Mouse (Mus musculus) liver, embryonic 16.5 days (tissue): ENCODE results near the gene Stap2. TPM values are rescaled to one million over a fixed set of nuclear protein-coding genes. Genes with fewer than 3 reads are reported as not detected.

ENCODE experiments used
- ATAC-seq: fragments of 200-750 bp; cut with Nextera tagmentation; 2 replicates; pipeline ENCODE4 v1.8.0; 2017; ENCODE audit warnings: low read depth, mild to moderate bottlenecking, moderate number of reproducible peaks, moderate library complexity
- H3K27ac ChIP-seq: fragments of 300-500 bp; sonication (generic); 2 replicates; pipeline ENCODE4 v1.5.1; 2014; ENCODE audit warnings: mild to moderate bottlenecking, low read length
- H3K27me3 ChIP-seq: fragments of 300-500 bp; sonication (generic); 2 replicates; pipeline ENCODE4 v1.6.1; 2014; ENCODE audit warnings: low read depth, low read length, mixed read lengths; ENCODE audit not compliant: control insufficient read depth, insufficient read depth
- H3K36me3 ChIP-seq: fragments of 300-500 bp; sonication (generic); 2 replicates; pipeline ENCODE4 v1.6.1; 2014; ENCODE audit warnings: mild to moderate bottlenecking; ENCODE audit not compliant: control insufficient read depth, insufficient read depth
- H3K4me1 ChIP-seq: fragments of 300-500 bp; sonication (generic); 2 replicates; pipeline ENCODE4 v1.6.1; 2014; ENCODE audit warnings: low read depth, low read length, mixed read lengths; ENCODE audit not compliant: control insufficient read depth
- H3K4me2 ChIP-seq: fragments of 300-500 bp; sonication (generic); 2 replicates; pipeline ENCODE4 v1.6.1; 2014; ENCODE audit warnings: low read depth, low read length, mixed read lengths
- H3K4me3 ChIP-seq: fragments of 300-500 bp; sonication (generic); 2 replicates; pipeline ENCODE4 v1.5.1; 2014; ENCODE audit warnings: low read depth, mild to moderate bottlenecking, low read length
- H3K9ac ChIP-seq: fragments of 300-500 bp; sonication (generic); 2 replicates; pipeline ENCODE4 v1.6.1; 2014; ENCODE audit warnings: low read depth, low read length
- H3K9me3 ChIP-seq: fragments of 300-500 bp; sonication (generic); replicated peaks from 2 replicates; pipeline ENCODE4 v1.6.1; 2016; ENCODE audit warnings: low read length; ENCODE audit not compliant: control insufficient read depth
- WGBS: fragments of 180-500 bp; shearing (Covaris S2); extraction: QIAGEN DNeasy Blood & Tissue Kit; methylation state at CpG from one replicate; pipeline ENCODE4 v1.1.7; 2014; ENCODE audit not compliant: insufficient replicate concordance; 5-methylcytosine and 5-hydroxymethylcytosine counted together
- polyA plus RNA-seq: library from polyadenylated mRNA; unstranded; fragments of >200 nt; fragmentation: Nextera tagmentation; extraction: Ambion mirVana; gene quantifications from 2 replicates; pipeline ENCODE4 v1.2.1, GENCODE M21; 2015

The Stap2 gene
- polyA plus RNA-seq, 1 experiment from 2014 or later, result 4.5 TPM

DNA sequence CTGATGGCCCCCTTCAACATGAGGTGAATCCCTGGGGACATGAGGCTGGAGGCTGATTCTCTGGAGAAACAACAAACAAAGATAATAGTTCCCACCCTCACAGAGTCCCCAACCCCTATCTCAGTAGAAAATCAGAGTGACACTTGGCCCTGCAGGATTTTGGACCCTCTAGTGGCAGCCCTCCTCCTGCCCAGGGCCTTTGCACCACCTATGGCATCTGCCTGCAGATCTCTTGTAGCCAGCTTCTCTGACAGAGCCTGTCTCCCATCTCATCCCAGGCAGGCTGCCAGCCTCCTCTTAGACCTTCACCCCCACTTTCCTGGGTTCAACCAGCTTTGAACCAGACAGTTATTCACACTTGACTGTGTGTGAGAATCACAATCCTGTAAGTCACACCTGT, 44.6 kb downstream of the Stap2 start:
- no peak for ATAC-seq
- Histone ChIP-seq H3K4me3 (no peak overlapping the region), H3K9me3 (no peaks in the 10 kb centered on the region), H3K4me2 (no peak overlapping the region), H3K9ac (no peak overlapping the region), H3K27me3 (no peaks in the 10 kb centered on the region), H3K4me1 (peaks cover 29% of the 10 kb centered on the region), H3K27ac (no peak overlapping the region), H3K36me3 (no peaks in the 10 kb centered on the region; the same call in 1 of the 2 replicates)

DNA sequence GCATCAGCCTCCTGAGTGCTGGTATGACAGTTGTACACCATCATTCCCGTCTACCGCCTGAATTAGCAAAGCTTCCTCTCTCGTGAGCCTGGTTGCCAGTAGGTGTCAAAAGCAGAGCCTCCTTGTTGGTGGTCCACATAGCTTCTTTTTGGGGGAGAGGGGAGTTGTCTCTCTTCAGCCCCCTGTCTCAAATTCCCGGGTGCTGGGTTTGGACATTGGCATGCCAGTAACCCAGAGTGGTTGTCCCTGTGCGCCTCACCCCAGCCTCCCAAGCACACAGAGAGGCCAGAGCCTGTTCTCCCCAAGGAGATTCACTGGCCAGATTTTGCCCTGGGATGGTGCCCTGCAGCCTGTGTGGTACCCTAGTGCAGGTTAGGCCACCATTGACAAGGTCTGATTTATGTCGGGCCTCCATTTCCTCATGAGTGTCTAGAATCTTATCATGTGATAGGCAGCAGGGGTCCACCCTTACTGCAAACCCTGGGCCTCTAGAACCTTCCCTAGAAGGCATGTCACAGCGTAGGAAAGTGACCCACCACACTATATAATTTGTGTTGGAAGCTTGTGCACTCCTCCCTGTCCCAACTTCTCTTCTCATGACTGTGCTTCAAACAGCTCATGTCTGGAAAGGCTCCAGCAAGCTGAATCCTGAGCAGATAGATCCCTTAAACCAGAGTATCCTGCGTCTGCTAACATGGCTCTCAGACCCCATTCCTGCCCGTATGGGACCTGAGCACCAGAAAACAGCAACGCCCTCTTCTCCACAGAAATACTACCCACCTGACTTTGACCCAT, 45.2 kb downstream of the Stap2 start:
- peak overlapping the region; percentile 81 for H3K4me2 ChIP-seq
- peaks cover 30% of the 10 kb centered on the region for H3K4me1 ChIP-seq
- peak overlapping the region; percentile 62 for H3K9ac ChIP-seq
- WGBS, result 58% methylated on average over 10 of the region's 10 CpGs
- H3K4me3 ChIP-seq, result peak overlapping the region; percentile 74
- ATAC-seq, result no peak
- no peaks in the 10 kb centered on the region for H3K27me3 ChIP-seq
- no peaks in the 10 kb centered on the region for H3K9me3 ChIP-seq
- H3K36me3 ChIP-seq, result no peaks in the 10 kb centered on the region; the same call in 1 of the 2 replicates
- H3K27ac ChIP-seq, result peak overlapping the region; percentile 94; the same call in 1 of the 2 replicates

- H3K27me3 ChIP-seq, result no peaks in the 10 kb centered on the region
- peak within 1 kb of the TSS; percentile 94 for H3K27ac ChIP-seq
- H3K36me3 ChIP-seq, result no peaks in the 10 kb centered on the region
- peak within 1 kb of the TSS; percentile 74 for H3K4me3 ChIP-seq
- 0% methylated on average over 45 of the region's 46 CpGs for whole genome bisulfite sequencing
- peak; percentile 88 for ATAC-seq
- H3K9me3 ChIP-seq, result no peaks in the 10 kb centered on the region
- H3K4me1 ChIP-seq, result peaks cover 30% of the 10 kb centered on the region
- H3K4me2 ChIP-seq, result peak within 1 kb of the TSS; percentile 81
- H3K9ac ChIP-seq, result peak within 1 kb of the TSS; percentile 79
Observed at GRCm38 (mm10) chr17:55958918-55959728, 46.3 kb downstream of the Stap2 start, which contains the start of gene Yju2. TSS of gene Yju2 (plus strand) at chr17:55959099.

DNA sequence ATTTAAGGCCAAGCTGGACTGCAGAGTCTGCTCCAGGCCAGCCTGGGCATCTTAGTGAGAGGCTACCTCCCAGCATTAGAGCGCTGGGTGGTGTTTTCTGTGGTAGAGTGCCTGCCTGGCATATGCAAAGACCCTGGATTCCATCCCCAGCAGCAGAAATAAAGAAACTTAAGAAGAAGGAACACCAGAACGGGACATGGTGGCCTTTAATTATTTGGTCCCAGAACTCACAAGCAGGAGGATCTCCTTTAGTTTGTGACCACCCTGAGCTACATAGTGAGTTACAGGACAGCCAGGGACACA, 46.8 kb downstream of the Stap2 start:
- peak overlapping the region; percentile 74 for H3K4me3 ChIP-seq
- H3K9me3 ChIP-seq, result no peaks in the 10 kb centered on the region
- ATAC-seq, result no peak
- peak overlapping the region; percentile 81 for H3K4me2 ChIP-seq
- H3K4me1 ChIP-seq, result peaks cover 30% of the 10 kb centered on the region
- H3K36me3 ChIP-seq, result no peaks in the 10 kb centered on the region
- H3K27me3 ChIP-seq, result no peaks in the 10 kb centered on the region
- H3K9ac ChIP-seq, result peak overlapping the region; percentile 79
- 33% methylated on average over 2 of the region's 2 CpGs for whole genome bisulfite sequencing
- H3K27ac ChIP-seq, result peak overlapping the region; percentile 94

DNA sequence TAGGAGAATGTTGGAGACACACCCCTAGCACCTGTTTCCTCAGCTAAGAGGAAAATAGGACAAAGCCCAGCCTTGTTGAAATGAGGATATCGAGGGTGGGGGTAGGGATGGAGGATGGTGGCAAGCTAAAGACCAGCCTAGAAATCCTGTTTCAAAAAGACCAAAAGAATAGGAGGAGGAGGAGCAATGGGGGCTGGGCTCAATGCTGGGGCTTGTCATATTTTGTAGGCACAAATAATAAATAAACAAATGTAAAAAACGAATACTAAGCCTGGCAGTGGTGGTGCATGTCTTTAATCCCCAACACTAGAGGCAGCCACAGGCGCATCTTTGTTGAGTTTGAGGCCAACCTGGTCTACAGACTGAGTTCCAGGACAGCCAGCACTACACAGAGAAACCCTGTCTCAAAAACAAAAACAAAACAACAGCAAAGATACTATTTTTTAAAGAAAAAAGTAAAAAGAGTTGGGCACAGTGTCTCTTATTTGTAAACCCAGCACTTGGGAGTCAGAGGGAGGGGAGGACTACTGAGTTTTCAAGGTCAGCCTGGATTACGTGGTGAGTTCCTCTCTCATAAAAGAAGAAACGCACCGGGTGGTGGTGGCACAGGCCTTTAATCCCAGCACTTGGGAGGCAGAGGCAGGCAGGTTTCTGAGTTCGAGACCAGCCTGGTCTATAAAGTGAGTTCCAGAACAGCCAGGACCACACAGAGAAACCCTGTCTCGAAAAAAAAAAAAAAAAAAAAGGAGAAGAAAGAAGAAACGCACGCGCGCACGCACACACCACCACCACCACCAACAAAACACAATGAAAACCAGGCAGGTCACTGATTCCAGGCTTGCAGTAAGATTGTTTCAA, 47.4 kb downstream of the Stap2 start:
- Histone ChIP-seq H3K27ac (peak overlapping the region; percentile 94), H3K36me3 (no peaks in the 10 kb centered on the region), H3K27me3 (no peaks in the 10 kb centered on the region), H3K4me2 (peak overlapping the region; percentile 81), H3K9me3 (no peaks in the 10 kb centered on the region), H3K9ac (peak overlapping the region; percentile 79), H3K4me3 (peak overlapping the region; percentile 74), H3K4me1 (peaks cover 30% of the 10 kb centered on the region)
- 73% methylated on average over 13 of the region's 13 CpGs for WGBS
- no peak for ATAC-seq

- ATAC-seq, result no peak
- no peak overlapping the region for H3K9ac ChIP-seq
- no peaks in the 10 kb centered on the region for H3K27me3 ChIP-seq
- peaks cover 30% of the 10 kb centered on the region for H3K4me1 ChIP-seq
- H3K27ac ChIP-seq, result no peak overlapping the region
- WGBS, result 17% methylated on average over 9 of the region's 9 CpGs
- no peaks in the 10 kb centered on the region for H3K9me3 ChIP-seq
- H3K4me3 ChIP-seq, result no peak overlapping the region
- no peak overlapping the region for H3K4me2 ChIP-seq
- no peaks in the 10 kb centered on the region for H3K36me3 ChIP-seq
Observed at GRCm38 (mm10) chr17:55957168-55957567, 48.2 kb downstream of the Stap2 start.

DNA sequence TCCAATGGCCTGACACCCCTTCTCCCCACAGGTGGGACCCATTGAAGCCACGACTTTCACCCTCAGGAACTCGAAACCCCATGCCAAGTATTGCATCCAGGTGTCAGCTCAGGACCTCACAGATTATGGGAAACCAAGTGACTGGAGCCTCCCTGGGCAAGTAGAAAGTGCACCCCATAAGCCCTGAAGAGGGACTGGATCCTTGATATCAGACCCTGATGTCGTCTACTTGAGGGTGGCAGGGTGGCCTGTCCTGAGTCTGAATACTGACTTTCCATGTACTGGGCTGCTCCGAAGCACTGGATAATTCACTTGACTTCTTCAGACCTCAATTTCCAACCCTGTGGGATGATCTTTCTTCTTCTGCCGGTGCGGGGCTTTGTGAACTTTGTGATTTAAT, 48.8 kb downstream of the Stap2 start:
- no peaks in the 10 kb centered on the region for H3K27me3 ChIP-seq
- no peaks in the 10 kb centered on the region for H3K9me3 ChIP-seq
- 45% methylated on average over 6 of the region's 6 CpGs for WGBS
- no peak for ATAC-seq
- peak overlapping the region; percentile 55 for H3K4me3 ChIP-seq
- no peaks in the 10 kb centered on the region for H3K36me3 ChIP-seq
- H3K9ac ChIP-seq, result no peak overlapping the region
- H3K4me2 ChIP-seq, result peak overlapping the region; percentile 79
- no peak overlapping the region for H3K27ac ChIP-seq
- peaks cover 30% of the 10 kb centered on the region for H3K4me1 ChIP-seq

DNA sequence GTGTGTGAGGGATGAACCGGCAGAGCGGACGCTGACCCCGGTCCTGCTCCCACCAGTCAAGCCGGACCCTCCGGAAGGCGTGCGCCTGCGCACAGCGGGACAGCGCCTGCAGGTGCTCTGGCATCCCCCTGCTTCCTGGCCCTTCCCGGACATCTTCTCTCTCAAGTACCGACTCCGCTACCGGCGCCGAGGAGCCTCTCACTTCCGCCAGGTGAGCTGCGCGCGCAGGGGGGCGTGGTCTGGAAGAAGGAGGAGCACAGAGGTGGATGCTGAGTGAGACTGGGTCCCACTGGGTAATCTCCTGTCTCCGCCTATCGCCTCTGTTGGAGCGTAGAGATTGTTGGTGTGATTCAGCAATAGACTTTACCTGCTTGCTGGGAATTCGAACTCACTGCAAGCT, 49.3 kb downstream of the Stap2 start:
- Histone ChIP-seq H3K9me3 (no peaks in the 10 kb centered on the region), H3K4me3 (peak overlapping the region; percentile 55), H3K4me2 (peak overlapping the region; percentile 79), H3K27ac (no peak overlapping the region), H3K36me3 (no peaks in the 10 kb centered on the region), H3K4me1 (peaks cover 30% of the 10 kb centered on the region), H3K27me3 (no peaks in the 10 kb centered on the region), H3K9ac (peak overlapping the region; percentile 31)
- WGBS, result 11% methylated on average over 26 of the region's 26 CpGs
- no peak for ATAC-seq
